Mouse (Mus musculus) CH12.LX (cell line): ENCODE data around the gene Tmem262. TPM values are rescaled to one million over a fixed set of nuclear protein-coding genes. Genes with fewer than 3 reads are reported as not detected.

ENCODE experiments used
- DNase-seq: peaks from one replicate; pipeline ENCODE4 v3.0.0-alpha.2; 2013; ENCODE audit errors: extremely low read depth
- H3K27ac ChIP-seq: 2 replicates; pipeline ENCODE4 v1.5.1; 2012; ENCODE audit warnings: low read depth, mild to moderate bottlenecking, control low read depth, moderate library complexity; ENCODE audit not compliant: insufficient read depth
- H3K27me3 ChIP-seq: replicated peaks from 2 replicates; pipeline ENCODE3; 2012; ENCODE audit warnings: inconsistent platforms
- H3K36me3 ChIP-seq, 2 experiments: replicated peaks in 1 of 2; 2 replicates each; pipeline versions ENCODE3 to v1.6.1; 2012; ENCODE audit warnings: inconsistent platforms in 1 of 2, low read length in 1 of 2, mild to moderate bottlenecking in 1 of 2, mixed read lengths in 1 of 2, moderate library complexity in 1 of 2; ENCODE audit not compliant: control insufficient read depth in 1 of 2, insufficient read depth in 1 of 2
- H3K4me1 ChIP-seq, 2 experiments: 2 replicates each; pipeline ENCODE4 v1.6.1; 2012; ENCODE audit warnings: inconsistent platforms in 1 of 2, moderate library complexity in 1 of 2; ENCODE audit not compliant: insufficient read depth in 2 of 2, control insufficient read depth in 1 of 2
- H3K4me2 ChIP-seq: 2 replicates; pipeline ENCODE4 v1.6.1; 2012; ENCODE audit warnings: low read depth, mild to moderate bottlenecking, control low read depth; ENCODE audit not compliant: poor library complexity, insufficient read depth, severe bottlenecking
- H3K4me3 ChIP-seq, 3 experiments: fragments of 150-350 bp in 1 of 3; sonication (generic) in 1 of 3; replicated peaks in 1 of 3; 2 replicates each; pipeline versions ENCODE3 to v1.5.1; 2011 to 2012; ENCODE audit warnings: low read depth in 2 of 3, low read length in 2 of 3, mild to moderate bottlenecking in 2 of 3, moderate library complexity in 2 of 3, control low read depth in 1 of 3, improper control_type of control experiment in 1 of 3, inconsistent platforms in 1 of 3, mixed read lengths in 1 of 3; ENCODE audit not compliant: poor library complexity in 1 of 3
- H3K79me2 ChIP-seq: replicated peaks from 2 replicates; pipeline ENCODE4 v1.6.1; 2012; ENCODE audit warnings: mild to moderate bottlenecking, moderate library complexity; ENCODE audit not compliant: control insufficient read depth, poor library complexity, insufficient read depth, severe bottlenecking; ENCODE audit errors: extremely low read depth
- H3K9ac ChIP-seq: 2 replicates; pipeline ENCODE4 v1.6.1; 2012; ENCODE audit warnings: low read depth, mild to moderate bottlenecking, control low read depth, moderate library complexity; ENCODE audit not compliant: insufficient read depth
- H3K9me3 ChIP-seq: replicated peaks from 2 replicates; pipeline ENCODE3; 2012; ENCODE audit warnings: low read length, inconsistent platforms, mixed read lengths
- CTCF ChIP-seq, 2 experiments: IDR thresholded peaks in 1 of 2; conservative IDR thresholded peaks in 1 of 2; 2 replicates each; pipeline ENCODE4 v1.5.1; 2011 to 2012; ENCODE audit warnings: low read depth in 2 of 2, low read length in 2 of 2, improper control_type of control experiment in 1 of 2, inconsistent platforms in 1 of 2, mild to moderate bottlenecking in 1 of 2, moderate library complexity in 1 of 2
- E2F4 ChIP-seq: IDR thresholded peaks from 2 replicates; pipeline ENCODE4 v1.6.1; 2011; ENCODE audit warnings: low read depth, low read length, improper control_type of control experiment; ENCODE audit not compliant: insufficient replicate concordance
- ELF1 ChIP-seq: IDR thresholded peaks from 2 replicates; pipeline ENCODE4 v1.6.1; 2014; ENCODE audit warnings: low read depth, mild to moderate bottlenecking, inconsistent platforms, low read length, improper control_type of control experiment
- GABPA ChIP-seq: IDR thresholded peaks from 2 replicates; pipeline ENCODE4 v1.6.1; 2012; ENCODE audit warnings: low read depth, low read length, improper control_type of control experiment, inconsistent platforms; ENCODE audit not compliant: insufficient replicate concordance
- KAT2A ChIP-seq: IDR thresholded peaks from 2 replicates; pipeline ENCODE4 v1.6.1; 2012; ENCODE audit warnings: low read length, improper control_type of control experiment, inconsistent platforms; ENCODE audit not compliant: insufficient replicate concordance
- MAFK ChIP-seq: IDR thresholded peaks from 2 replicates; pipeline ENCODE4 v1.6.1; 2011; ENCODE audit warnings: low read length, improper control_type of control experiment; ENCODE audit not compliant: insufficient replicate concordance
- MAX ChIP-seq: IDR thresholded peaks from 2 replicates; pipeline ENCODE4 v1.6.1; 2011; ENCODE audit warnings: low read length, improper control_type of control experiment
- MAZ ChIP-seq: IDR thresholded peaks from 2 replicates; pipeline ENCODE4 v1.6.1; 2012; ENCODE audit warnings: low read depth, mild to moderate bottlenecking, inconsistent platforms, low read length, improper control_type of control experiment, moderate library complexity
- MXI1 ChIP-seq: IDR thresholded peaks from 2 replicates; pipeline ENCODE4 v1.6.1; 2011; ENCODE audit warnings: mild to moderate bottlenecking, low read depth, low read length, improper control_type of control experiment
- MYC ChIP-seq: IDR thresholded peaks from 2 replicates; pipeline ENCODE4 v1.6.1; 2011; ENCODE audit warnings: low read depth, mild to moderate bottlenecking, improper control_type of control experiment, low read length
- NRF1 ChIP-seq: IDR thresholded peaks from 2 replicates; pipeline ENCODE4 v1.6.1; 2014; ENCODE audit warnings: low read depth, mild to moderate bottlenecking, inconsistent platforms, low read length, improper control_type of control experiment, moderate library complexity
- POLR2A ChIP-seq: IDR thresholded peaks from 2 replicates; pipeline ENCODE4 v1.6.1; 2011; ENCODE audit warnings: low read depth, mild to moderate bottlenecking, improper control_type of control experiment, low read length
- RCOR1 ChIP-seq: conservative IDR thresholded peaks from 2 replicates; pipeline ENCODE4 v1.6.1; 2012; ENCODE audit warnings: low read depth, mild to moderate bottlenecking, inconsistent platforms, low read length, improper control_type of control experiment
- TCF12 ChIP-seq: IDR thresholded peaks from 2 replicates; pipeline ENCODE4 v1.6.1; 2014; ENCODE audit warnings: low read depth, mild to moderate bottlenecking, inconsistent platforms, low read length, improper control_type of control experiment
- ZKSCAN1 ChIP-seq: IDR thresholded peaks from 2 replicates; pipeline ENCODE4 v1.6.1; 2012; ENCODE audit warnings: low read depth, inconsistent platforms, low read length, improper control_type of control experiment, borderline replicate concordance
- dilution Hi-C: fragments of 300-500 bp; cut with MboI; formaldehyde crosslinking; loops from 2 replicates; pipeline ENCODE4 v1.14.3; 2020; ENCODE audit warnings: low sequenced_read_pairs; ENCODE audit not compliant: extremely low pct_unique_long_range_greater_than_20kb, extremely low pct_ligation_motif_present
- in situ Hi-C: fragments of 300-500 bp; cut with MboI; formaldehyde crosslinking; loops from 3 replicates; pipeline ENCODE4 v1.14.3; 2019; ENCODE audit warnings: low sequenced_read_pairs, low pct_ligation_motif_present, low pct_unique_long_range_greater_than_20kb, mixed read lengths
- polyA plus RNA-seq: library from polyadenylated mRNA; unstranded; fragments of >175 nt; gene quantifications from 2 replicates; pipeline ENCODE4 v1.2.1, GENCODE M21; 2012; ENCODE audit warnings: low read depth; ENCODE audit not compliant: insufficient read length
- total RNA-seq, 2 experiments: library from RNA; depleted of rRNA; stranded (reverse); fragments of 300-350 nt in 1 of 2; fragments of >200 nt in 1 of 2; gene quantifications; 2 replicates each; pipeline ENCODE4 v1.2.3; 2012 to 2014

Gene Tmem262
- total RNA-seq (2012; rRNA removed) (not detected in 2 replicates), total RNA-seq (2014; rRNA removed) (not detected in 2 replicates), polyA plus RNA-seq (not detected in 2 replicates)

- DNase-seq, result no peak
- Histone ChIP-seq H3K36me3 (peaks cover 29 to 51% of the 10 kb centered on the region in 2 experiments), H3K4me1 (peaks cover 7 to 32% of the 10 kb centered on the region in 2 experiments), H3K4me2 (no peak within 1 kb of the TSS), H3K79me2 (peaks cover 28% of the 10 kb centered on the region), H3K9ac (no peak within 1 kb of the TSS), H3K27ac (no peak within 1 kb of the TSS), H3K9me3 (no peaks in the 10 kb centered on the region), H3K27me3 (no peaks in the 10 kb centered on the region), H3K4me3 (no peak within 1 kb of the TSS)
- in situ Hi-C loops (no loop called here), dilution Hi-C loops (no loop called here)
- TF ChIP-seq POLR2A (0 out of 2 replicates have a peak, but pooled peaks have one; percentile 14), MYC (no peak)
These were observed at the start of gene Tmem262 for GRCm38 (mm10) chr19:6079983-6080480. Tmem262 (plus strand) TSS chr19:6080033.

DNA sequence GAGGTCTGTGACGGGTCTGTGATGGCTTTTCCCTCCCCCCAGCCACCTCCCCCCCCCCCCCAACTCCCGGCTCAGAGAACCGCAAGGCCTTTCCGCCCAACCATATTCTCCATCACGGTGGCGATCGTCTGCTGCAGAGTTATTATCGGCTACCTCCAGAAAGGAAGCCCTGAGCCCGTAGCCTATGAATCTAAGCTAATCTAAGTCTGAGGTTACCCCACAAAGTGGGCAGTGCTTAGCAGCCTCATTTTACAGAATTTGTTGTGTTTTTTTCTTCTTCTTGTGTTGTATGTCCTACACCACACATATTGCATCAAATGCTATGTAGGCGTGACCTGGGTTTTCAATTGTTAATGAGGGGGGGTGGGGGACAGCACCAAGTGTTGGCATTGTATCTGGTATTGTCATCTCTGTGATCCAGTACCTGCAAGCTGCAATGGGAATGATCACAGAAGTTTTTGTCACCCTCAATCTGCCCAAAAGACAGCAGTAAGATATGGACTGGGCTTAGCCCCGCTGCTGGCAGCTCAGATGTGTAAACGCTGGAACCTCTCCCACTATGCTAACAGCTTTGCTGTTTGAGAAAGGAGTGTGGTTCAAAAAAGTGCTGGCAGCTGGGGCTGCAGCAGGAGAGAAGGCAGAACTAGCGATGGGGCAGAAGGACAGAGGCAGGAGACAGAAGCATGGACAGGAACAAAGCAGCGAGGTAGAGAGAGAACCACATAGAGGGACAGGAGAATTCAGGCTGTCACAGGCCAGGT is 49.1 kb upstream of the Tmem262 start:
- no peaks in the 10 kb centered on the region for H3K4me1 ChIP-seq
- H3K27me3 ChIP-seq, result peaks cover 3% of the 10 kb centered on the region
- no peak overlapping the region for H3K4me2 ChIP-seq
- no peak for DNase-seq
- H3K36me3 ChIP-seq, result no peaks in the 10 kb centered on the region
- no peak overlapping the region for H3K9ac ChIP-seq
- no peak overlapping the region for H3K4me3 ChIP-seq
- H3K79me2 ChIP-seq, result no peaks in the 10 kb centered on the region
- TF ChIP-seq E2F4, result no peak
- TF ChIP-seq ELF1, result no peak
- TF ChIP-seq CTCF (conservative IDR thresholded peaks at IDR 0.05 in 1 of 2, IDR thresholded peaks at IDR 0.05 in 1 of 2; ENCODE audit: low read depth in 2 of 2, low read length in 2 of 2), result no peak
- no peak for TF ChIP-seq TCF12
- no peaks in the 10 kb centered on the region for H3K9me3 ChIP-seq
- H3K27ac ChIP-seq, result no peak overlapping the region
- dilution Hi-C loops (no loop called here), in situ Hi-C loops (no loop called here)

- no peaks in the 10 kb centered on the region for H3K9me3 ChIP-seq
- H3K9ac ChIP-seq, result no peak overlapping the region
- TF ChIP-seq KAT2A (no peak), ZKSCAN1 (no peak), MAX (no peak), MAFK (no peak), E2F4 (no peak), RCOR1 (no peak), MXI1 (no peak), MAZ (no peak), ELF1 (no peak), NRF1 (no peak), GABPA (no peak)
- H3K27ac ChIP-seq, result no peak overlapping the region
- H3K36me3 ChIP-seq, result no peaks in the 10 kb centered on the region
- peaks cover 0 to 3% of the 10 kb centered on the region in 2 experiments; a peak in 1 of 4 replicates for H3K4me1 ChIP-seq
- dilution Hi-C loops (no loop called here), in situ Hi-C loops (no loop called here)
- H3K4me2 ChIP-seq, result no peak overlapping the region
- no peaks in the 10 kb centered on the region for H3K27me3 ChIP-seq
- H3K4me3 ChIP-seq, result no peak overlapping the region
- H3K79me2 ChIP-seq, result no peaks in the 10 kb centered on the region
- no peak for DNase-seq
These were observed 43.8 kb upstream of the Tmem262 start for GRCm38 (mm10) chr19:6035966-6036585.
